Mouse (Mus musculus): Measurements from ENCODE around the gene Gm21985.
"Not testable (repeated sequence)": the region's sequence is repeated elsewhere in the genome, so short reads cannot be mapped to it uniquely, and the experiment has no call there.

The Gm21985 gene

DNA sequence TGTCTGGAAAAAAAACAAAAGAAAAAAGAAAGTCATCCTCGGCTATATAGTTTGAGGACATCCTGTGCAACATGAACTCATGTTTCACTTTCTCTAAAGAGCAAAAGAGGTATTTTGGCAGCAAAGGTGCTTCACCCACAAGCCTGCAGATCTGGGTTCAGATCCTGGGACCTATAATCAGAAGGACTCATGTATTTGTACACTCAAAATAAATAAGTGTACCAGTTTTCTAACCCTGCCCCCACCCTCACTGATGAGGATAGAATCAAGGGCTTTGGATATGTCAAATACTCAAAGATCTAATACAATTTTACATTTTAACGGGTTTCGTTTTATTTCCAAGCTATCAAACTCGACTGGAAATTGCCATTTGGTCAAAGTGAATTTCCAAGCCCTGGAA is 1.8 kb upstream of the Gm21985 start:
- DNase-seq (ENCODE audit: low read depth, low spot score), result no peak

DNA sequence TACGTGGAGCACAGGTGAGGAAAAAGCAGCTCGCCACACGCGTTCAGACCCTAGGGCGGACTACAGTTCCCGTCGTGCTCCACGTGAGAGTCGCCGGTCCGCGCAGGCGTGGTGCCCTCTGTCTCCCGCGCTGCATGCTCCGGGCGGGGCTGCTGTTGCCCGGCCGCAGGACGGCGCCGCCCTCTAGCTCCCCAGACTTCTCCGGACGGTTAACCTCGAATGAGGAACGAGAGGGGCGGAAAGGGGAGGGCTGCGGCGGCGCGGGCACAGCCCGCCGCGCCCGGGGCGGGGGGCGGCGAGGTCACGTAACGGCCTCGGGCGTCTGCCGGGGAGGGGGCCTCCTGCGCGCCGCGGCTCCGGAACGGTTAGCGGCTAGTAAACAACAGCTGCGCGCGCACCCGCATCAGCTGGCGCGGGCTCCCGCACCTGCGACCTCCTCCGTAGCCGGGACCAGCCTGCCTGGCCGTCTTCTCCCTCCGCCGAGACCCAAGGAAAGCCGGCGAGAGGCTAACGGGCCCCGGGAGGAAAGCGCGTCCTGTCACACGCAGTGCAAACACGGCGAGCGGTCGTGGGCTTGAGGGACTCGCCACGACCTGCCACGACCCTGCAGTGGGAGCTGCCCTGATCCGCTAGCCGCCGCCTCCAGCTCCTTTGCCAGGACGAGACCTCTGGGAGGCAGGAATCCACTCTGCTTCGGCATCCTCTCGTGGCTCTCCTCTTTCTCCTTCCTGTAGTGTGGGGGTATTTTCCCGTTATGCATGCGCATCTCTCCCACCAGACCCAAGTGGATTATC is 469 bp upstream of the Gm21985 start, which contains the start of gene Slc12a6:
Slc12a6 (plus strand) TSS at position 378 of the 794 bp plus-strand sequence.
- DNase-seq (ENCODE audit: low read depth, low spot score), result peak; percentile 95

DNA sequence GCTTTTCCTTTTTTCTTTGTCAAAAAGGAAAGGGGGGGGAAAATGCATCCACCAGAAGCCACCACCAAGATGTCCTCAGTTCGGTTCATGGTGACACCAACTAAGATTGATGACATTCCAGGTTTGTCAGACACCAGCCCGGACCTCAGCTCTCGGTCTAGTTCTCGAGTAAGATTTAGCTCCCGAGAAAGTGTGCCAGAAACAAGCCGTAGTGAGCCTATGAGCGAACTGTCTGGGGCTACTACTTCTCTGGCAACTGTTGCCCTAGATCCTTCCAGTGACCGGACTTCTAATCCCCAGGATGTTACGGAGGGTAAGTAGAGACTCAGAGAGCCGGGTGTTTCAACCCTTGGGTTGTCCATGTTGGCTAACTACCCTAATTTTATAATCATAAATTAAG is 666 bp downstream of the Gm21985 start:
- DNase-seq (ENCODE audit: low read depth, low spot score), result no peak

DNA sequence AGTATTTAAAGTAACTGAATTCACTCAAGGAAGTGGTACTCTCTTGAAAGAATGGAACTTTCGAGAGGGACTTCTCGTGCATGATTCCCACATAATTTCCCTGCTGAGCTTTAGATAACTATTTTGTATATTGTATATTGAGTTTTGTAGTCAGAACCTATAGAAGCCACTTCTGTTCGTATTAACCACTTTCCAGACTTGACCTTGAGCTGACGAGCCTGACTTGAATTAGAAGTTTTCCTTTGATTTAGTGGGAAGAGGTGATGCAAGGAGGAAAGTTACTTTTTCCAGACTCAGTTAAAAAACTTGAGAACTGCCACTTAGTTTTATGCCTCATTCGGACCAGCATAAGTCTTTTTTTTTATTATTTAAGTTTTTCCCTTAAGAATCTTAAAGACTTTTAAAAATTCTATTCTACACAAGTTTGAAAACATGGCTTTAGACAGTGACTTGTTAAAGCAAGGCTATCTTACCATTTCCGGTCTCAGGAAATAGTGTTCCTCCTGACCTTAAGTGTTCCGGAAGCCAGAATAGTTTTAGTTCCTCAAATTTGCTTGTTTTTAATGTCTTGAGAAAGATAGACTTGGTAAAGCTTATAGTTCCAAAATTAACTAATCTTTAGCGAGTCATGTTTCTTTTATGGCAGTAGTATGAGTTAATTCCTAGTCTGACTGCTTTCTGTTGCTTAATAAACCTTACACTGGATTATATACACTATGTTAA is 1.6 kb downstream of the Gm21985 start:
- DNase-seq (ENCODE audit: low read depth, low spot score), result no peak

DNA sequence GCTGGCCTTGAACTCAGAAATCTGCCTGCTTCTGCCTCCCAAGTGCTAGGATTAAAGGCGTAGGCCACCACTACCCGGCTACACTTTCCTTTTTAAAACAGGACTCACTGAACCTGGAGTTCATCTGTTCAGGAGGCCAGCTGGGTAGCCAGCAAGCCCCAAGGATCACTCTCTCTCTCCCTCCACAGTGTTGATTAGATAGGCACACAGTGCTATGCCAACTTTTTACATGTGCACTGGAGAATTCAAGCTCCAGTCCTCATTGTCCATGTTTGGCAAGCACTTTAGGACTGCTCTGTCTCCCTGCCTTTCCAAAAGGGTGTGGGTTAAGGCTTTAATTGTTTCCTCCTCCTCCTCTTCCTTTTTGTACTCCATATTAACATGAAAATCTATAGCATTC is 3.9 kb downstream of the Gm21985 start:
- no peak for DNase-seq (ENCODE audit: low read depth, low spot score)

DNA sequence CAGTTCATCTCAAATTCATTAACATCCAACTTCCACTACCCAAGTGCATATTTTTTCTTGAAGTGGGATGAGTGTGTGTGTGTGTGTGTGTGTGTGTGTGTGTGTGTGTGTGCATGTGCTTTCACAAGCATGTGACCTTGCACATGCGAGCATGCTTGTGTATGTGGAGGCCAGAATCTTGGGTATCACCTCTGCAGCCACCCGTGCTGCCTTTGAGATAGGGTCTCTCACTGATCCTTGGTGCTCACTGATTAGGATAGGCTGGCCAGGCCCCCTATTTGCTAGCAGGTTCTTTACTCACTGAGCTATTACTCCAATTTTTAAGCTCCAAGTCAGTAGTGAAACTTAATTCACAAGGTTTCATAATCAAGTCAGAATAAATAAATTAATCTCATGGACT is 6.8 kb downstream of the Gm21985 start:
- no peak for DNase-seq (ENCODE audit: low read depth, low spot score)

DNA sequence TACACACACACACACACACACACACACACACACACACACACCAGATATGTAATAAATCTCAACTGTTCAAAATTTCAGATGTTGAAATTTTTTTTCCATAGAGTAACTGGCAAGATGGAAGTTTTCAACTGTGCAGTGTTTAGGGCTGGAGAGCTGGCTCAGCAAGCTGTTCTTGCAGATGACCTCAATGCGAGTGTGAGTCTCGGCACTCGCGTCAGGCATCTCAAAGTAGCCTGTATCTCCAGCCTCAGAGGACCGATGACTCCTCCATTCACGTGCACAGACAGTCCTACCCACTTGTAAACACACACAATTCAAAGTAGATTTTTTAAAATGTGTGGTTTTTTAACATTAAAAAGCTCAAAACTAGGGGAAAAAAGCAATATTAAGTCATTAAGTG is 7.4 kb downstream of the Gm21985 start:
- DNase-seq (ENCODE audit: low read depth, low spot score), result no peak

DNA sequence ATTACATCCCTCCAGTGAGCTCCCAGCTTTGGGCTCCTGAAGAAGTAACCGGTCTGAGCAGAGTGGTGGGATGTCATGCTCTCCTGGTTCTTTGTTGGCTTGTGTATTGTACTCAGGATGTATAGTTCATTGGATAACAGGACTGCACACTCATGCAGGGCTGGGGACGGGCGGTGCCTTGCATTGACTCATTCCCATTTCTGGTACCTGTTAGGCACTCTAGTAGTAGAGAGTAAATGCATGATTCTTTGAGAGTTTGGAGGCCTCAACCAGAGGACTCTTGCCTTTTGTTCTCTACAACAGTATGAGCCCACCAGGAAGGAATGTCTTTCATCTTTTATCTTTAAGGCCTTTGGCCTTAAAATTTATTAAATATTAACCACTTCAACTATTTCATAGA is 10.8 kb downstream of the Gm21985 start:
- DNase-seq (ENCODE audit: low read depth, low spot score), result no peak

DNA sequence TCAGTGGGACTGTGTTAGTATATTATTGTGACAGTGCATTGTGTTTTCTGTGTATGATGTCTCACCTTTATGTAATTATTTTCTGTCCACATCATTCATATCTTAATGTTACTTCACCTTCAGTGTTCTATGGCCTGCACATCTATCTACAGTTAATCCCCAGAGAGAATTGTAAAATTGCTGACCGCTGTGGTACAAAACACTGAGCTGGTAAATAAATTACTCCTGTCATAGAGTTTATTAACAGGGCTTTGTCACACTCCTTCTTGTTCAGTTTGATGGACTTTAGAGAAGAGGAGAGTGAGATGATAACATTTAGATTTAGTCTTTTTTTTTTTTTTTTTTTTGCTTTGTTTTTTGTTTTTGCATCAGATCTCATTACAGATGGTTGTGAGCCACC is 16.7 kb downstream of the Gm21985 start:
- no peak for DNase-seq (ENCODE audit: low read depth, low spot score)

DNA sequence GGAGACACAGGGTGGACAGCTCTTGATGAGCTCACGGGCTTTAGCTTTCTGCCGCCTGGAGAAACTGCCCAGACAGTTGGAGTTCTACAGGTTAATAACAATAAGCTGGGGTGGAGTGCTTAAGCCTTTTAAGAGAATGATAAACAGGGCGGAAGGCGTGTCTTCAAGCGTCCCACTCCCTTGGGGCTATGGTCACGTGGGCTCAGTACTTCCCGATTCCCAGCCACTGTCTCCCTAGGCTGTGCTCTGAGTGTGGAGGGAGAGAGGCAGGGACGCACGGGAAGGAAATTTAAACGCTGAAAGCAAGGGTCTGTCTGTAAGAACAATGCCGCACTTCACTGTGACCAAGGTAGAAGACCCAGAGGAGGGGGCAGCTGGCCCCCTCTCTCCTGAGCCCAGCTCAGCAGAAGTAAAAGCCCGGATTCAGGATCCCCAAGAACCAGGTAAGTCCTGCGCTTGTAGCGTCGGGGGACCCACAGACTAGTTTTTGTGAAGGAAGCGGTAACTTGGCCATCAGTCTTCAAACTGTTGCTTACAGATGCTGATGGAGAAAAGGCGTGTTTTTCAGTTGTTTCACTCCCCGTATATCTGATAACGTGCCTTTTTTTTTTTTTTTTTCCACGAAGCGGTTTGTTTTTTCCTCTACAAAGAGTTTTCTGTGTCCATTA is 18.4 kb downstream of the Gm21985 start:
- peak; percentile 85 for DNase-seq (ENCODE audit: low read depth, low spot score)

DNA sequence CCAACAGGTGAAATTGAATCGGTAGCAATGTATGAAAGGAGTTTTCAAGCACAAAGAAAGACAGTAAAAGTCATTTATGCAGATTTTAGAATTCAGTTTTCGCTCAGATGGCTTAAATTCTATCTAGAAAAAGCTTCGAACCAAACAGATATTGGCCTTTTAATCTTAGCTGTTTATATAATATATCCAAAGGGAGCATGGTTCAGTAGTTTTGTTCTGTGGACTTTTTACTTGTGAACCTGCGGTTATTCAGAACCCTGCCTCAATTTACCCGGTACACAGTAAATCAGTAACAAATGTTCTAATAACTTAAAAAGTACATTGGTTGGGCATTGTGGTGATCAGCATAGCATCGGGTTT is 18.9 kb downstream of the Gm21985 start:
- no peak for DNase-seq (ENCODE audit: low read depth, low spot score)

DNA sequence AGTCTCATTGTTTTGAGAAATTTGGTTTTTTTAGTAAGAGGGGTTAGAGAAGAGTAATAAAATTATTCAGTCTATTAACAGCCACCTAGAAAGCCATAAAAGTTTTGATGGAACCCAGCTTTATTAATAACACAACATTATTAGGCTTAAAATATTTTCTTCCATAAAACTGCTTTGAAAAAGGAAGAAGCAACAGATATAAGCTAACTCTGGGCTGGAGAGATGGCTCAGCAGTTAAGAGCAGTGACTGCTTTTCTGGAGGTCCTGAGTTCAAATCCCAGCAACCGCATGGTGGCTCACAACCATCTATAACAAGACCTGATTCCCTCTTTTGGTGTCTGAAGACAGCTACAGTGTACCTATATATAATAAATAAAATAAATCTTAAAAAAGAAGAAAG is 19.9 kb downstream of the Gm21985 start:
- not testable (repeated sequence) for DNase-seq (ENCODE audit: low read depth, low spot score)

DNA sequence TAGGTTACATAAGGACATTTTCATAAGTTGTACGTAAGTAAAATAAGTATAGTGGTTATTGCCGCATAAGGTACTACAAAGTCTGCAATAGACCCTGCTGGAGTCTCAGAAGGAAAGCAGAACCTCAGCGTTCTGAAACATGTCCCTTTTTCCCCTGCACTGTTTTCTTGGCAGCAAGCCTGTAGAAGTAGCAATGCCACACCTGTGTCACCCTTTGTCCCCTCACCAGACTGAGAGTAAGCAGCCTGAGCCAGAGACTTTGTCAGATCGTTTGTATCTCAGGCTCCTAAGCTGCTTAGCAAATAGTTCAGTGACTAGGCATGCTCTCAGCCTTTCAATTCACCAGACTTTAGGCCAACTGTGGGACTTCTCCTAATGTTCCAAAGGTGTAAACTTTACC is 20.9 kb downstream of the Gm21985 start:
- DNase-seq (ENCODE audit: low read depth, low spot score), result no peak

DNA sequence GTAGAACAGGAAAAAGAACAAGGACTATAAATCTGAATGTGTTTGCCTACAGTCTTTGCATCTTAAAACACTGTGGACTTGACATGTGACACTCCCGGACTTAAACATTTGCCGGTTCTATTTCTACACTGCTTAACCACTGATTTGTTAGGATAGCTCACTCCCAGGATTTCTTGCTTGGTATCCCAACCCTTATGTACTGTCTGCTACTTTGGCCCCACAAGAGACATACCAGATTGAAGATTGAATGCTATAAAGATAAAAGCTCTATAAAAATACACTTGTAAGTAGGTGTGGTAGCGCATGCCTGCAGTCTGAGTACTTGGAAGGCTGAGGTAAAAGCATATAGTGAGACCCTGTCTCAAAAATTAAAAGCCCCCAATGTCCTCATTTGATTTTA is 23.4 kb downstream of the Gm21985 start:
- no peak for DNase-seq (ENCODE audit: low read depth, low spot score)

DNA sequence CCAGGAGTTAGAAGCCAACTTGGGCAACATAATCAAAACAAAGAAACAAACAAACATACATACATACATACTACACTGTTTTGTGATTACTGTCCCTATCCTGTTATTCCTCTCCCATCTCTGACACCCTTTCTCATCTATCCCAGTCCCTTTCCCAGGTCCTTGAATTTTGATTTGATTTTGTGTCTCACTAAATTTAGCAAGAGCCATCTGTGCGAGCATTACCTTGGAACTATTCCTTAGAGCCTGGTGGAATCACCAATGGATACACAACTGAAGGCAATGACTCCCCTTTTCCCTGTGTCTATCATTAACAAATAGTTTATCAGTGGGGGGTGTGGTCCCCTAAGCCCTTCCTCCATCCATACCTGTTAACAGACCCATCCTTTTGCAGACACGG is 26.7 kb downstream of the Gm21985 start:
- no peak for DNase-seq (ENCODE audit: low read depth, low spot score)

DNA sequence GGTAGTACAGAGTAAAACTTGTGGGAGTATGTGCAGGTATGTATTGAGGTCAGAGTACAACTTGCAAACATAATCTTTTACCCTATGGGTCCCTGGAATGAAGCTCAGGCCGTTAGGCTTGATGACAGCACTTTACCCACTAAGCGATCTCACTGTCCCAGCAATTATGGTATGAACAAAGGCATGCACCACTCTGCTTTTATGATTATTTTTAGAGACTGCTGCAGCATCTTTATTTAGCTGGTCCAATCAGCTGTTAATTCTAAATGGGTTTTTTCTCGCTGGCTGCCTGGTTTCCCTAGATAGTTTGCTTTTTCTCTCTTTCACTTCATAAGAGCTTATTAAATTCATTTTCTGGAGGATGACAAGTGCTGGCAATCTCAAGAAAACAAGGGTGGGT is 30.1 kb downstream of the Gm21985 start:
- no peak for DNase-seq (ENCODE audit: low read depth, low spot score)

DNA sequence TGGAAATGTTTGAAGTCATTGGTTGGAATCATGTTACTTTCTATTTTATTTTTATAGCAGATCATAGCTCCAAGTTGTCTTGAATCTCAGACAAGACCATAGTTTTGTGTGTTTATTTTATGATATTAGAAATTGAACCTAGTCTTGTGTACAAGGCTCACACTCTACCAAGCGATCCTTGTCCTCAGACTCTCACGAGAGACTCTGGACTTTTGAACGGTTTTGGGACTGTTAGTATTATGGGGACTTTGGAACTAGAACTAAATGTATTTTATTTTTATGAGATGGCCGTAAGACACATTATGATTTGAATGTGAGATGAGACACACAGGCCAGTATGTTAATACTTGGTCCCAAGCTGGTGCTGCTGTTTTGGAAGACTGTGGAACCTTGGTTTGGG is 32.1 kb downstream of the Gm21985 start:
- no peak for DNase-seq (ENCODE audit: low read depth, low spot score)

DNA sequence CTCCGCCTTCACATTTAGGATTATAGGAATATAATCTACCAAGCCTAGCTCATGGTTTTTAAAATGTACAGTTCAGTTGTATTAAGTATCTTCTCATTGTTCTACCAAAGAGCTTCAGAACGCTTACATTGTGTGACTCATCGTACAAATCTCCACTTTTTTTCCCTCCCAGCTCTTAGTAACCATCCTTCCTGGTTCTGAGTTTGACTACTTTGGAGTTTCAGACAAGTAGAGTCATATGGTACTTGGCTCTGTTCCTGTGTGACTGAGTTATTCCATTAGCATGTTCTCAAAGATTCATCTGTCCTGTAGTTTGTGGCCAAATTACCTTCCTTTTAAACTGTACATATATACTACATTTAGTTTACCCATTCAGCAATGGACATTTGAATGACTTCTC is 42.6 kb downstream of the Gm21985 start:
- DNase-seq (ENCODE audit: low read depth, low spot score), result no peak

DNA sequence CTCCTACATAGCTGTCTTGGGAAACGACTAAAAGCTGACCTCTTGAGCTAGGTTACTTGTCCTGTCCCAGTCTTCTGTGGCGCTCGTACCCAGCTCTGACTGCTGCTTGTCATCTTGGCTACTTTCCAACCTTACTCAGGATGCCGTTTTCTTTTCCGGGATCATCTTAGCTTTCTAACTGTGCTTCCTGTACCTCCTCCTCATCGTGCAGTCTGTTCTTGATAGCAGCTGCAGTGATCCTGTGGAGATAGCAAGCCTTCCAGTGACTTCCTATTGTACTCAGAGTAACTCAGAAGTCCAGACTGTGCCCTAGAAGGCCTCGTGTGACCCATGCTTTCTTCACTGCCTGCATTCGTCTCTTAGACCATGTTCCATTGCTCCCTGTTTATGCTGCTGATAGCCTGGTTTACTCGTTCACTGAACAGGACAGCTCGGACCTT is 43.1 kb downstream of the Gm21985 start:
- DNase-seq (ENCODE audit: low read depth, low spot score), result no peak

DNA sequence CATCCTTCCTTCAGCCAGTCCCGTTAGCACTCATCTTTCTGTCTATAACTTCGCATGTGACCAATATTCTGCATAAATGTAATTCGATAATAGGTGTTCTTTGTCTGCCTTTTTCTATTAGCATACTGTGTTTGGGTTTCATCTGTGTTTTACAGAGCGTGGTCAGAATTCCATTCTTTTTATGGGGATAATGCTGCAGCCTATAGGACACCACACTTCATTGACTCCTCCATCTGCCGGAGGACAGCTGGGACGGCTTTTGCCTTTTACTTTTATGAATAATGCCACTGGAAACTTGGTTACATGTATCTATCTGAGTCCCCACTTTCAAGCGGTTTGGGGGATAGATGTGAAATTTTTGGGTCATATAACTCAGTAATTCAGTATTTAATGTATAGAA is 49.5 kb downstream of the Gm21985 start:
- no peak for DNase-seq (ENCODE audit: low read depth, low spot score)

DNA sequence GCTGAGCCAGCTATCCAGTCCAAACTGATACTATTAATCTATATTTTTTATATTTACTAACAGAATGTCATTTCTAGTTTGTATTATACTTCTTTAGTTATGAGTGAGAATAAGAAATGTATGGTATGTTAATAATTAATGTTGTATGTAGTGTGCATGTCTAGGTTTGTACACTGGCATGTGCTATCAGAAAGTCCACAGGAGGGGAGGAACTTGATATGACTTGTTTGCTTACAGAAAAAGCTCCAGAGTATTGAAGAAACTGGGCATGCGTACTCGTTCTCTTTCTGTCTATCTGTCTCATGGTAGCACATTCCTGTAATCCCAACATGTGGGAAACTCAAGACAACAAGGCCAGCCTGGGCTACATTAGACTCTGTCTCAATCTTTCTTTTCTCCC is 52.1 kb downstream of the Gm21985 start:
- DNase-seq (ENCODE audit: low read depth, low spot score), result no peak

DNA sequence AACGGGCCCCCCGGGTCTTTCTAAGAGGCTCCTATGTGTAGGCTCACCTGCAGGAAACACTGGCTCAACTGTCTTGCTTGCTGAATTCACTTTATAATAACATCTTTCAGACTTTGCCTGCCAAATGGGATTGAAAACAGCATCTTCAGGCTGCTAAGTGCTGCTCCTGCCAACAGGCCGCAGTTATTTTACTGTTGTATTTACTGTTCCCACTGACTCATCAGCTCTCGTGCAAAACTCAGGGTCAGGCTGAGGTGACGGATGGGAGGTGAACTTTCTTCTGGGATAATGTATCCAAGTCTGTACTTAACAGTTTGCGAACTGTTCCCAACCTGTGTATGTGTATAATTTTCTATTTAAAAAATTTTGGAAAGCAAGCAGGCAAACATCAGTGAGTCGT is 52.8 kb downstream of the Gm21985 start:
- DNase-seq (ENCODE audit: low read depth, low spot score), result no peak

Measured in ES-CJ7 (cell line).